Mouse (Mus musculus): Measurements from ENCODE around the gene Pilra. TPM values are rescaled to one million over a fixed set of nuclear protein-coding genes. Genes with fewer than 3 reads are reported as not detected.

The Pilra gene
- polyA plus RNA-seq, 1 experiment from 2014 or later, result 2.8 TPM

GRCm38 (mm10) chr5:137828694-137829093 lies 7.4 kb downstream of the Pilra start:
- WGBS, result 81% methylated on average over 6 of the region's 6 CpGs
- H3K4me2 ChIP-seq (ENCODE audit: low read depth, low read length), result no peak overlapping the region
- H3K27ac ChIP-seq (ENCODE audit: low read length), result no peak overlapping the region
- no peaks in the 10 kb centered on the region for H3K27me3 ChIP-seq (replicated peaks; ENCODE audit: control insufficient read depth, insufficient read depth, low read length)
- ATAC-seq, result no peak
- H3K4me1 ChIP-seq (ENCODE audit: control insufficient read depth, insufficient read depth, low read length), result no peaks in the 10 kb centered on the region
- no peaks in the 10 kb centered on the region for H3K36me3 ChIP-seq (ENCODE audit: control insufficient read depth, insufficient read depth, low read length)
- H3K4me3 ChIP-seq (ENCODE audit: low read length), result no peak overlapping the region
- no peak overlapping the region for H3K9ac ChIP-seq (ENCODE audit: low read depth, low read length)
- no peaks in the 10 kb centered on the region for H3K9me3 ChIP-seq (ENCODE audit: control insufficient read depth, low read length)

GRCm38 (mm10) chr5:137826421-137826820 lies 9.7 kb downstream of the Pilra start:
- Histone ChIP-seq H3K36me3 (ENCODE audit: control insufficient read depth, insufficient read depth, low read length) (no peaks in the 10 kb centered on the region), H3K4me2 (ENCODE audit: low read depth, low read length) (no peak overlapping the region), H3K27me3 (replicated peaks; ENCODE audit: control insufficient read depth, insufficient read depth, low read length) (no peaks in the 10 kb centered on the region), H3K9me3 (ENCODE audit: control insufficient read depth, low read length) (no peaks in the 10 kb centered on the region), H3K9ac (ENCODE audit: low read depth, low read length) (no peak overlapping the region), H3K4me1 (ENCODE audit: control insufficient read depth, insufficient read depth, low read length) (no peaks in the 10 kb centered on the region), H3K4me3 (ENCODE audit: low read length) (no peak overlapping the region), H3K27ac (ENCODE audit: low read length) (no peak overlapping the region)
- ATAC-seq, result no peak
- WGBS, result 52% methylated on average over 7 of the region's 7 CpGs

GRCm38 (mm10) chr5:137825971-137826370 lies 10.1 kb downstream of the Pilra start:
- Histone ChIP-seq H3K9me3 (ENCODE audit: control insufficient read depth, low read length) (no peaks in the 10 kb centered on the region), H3K4me2 (ENCODE audit: low read depth, low read length) (no peak overlapping the region), H3K36me3 (ENCODE audit: control insufficient read depth, insufficient read depth, low read length) (no peaks in the 10 kb centered on the region), H3K27me3 (replicated peaks; ENCODE audit: control insufficient read depth, insufficient read depth, low read length) (no peaks in the 10 kb centered on the region), H3K27ac (ENCODE audit: low read length) (no peak overlapping the region), H3K4me1 (ENCODE audit: control insufficient read depth, insufficient read depth, low read length) (no peaks in the 10 kb centered on the region), H3K9ac (ENCODE audit: low read depth, low read length) (no peak overlapping the region), H3K4me3 (ENCODE audit: low read length) (no peak overlapping the region)
- 81% methylated on average over 2 of the region's 2 CpGs for WGBS
- ATAC-seq, result no peak

- no peak for ATAC-seq
These were observed 11.1 kb downstream of the Pilra start for GRCm38 (mm10) chr5:137825030-137825429.

GRCm38 (mm10) chr5:137823455-137824045 lies 12.5 kb downstream of the Pilra start:
- no peak overlapping the region for H3K4me3 ChIP-seq (ENCODE audit: low read length)
- H3K27me3 ChIP-seq (replicated peaks; ENCODE audit: control insufficient read depth, insufficient read depth, low read length), result no peaks in the 10 kb centered on the region
- 85% methylated on average over 6 of the region's 6 CpGs for WGBS
- H3K27ac ChIP-seq (ENCODE audit: low read length), result no peak overlapping the region
- H3K9ac ChIP-seq (ENCODE audit: low read depth, low read length), result no peak overlapping the region
- no peak overlapping the region for H3K4me2 ChIP-seq (ENCODE audit: low read depth, low read length)
- no peaks in the 10 kb centered on the region for H3K9me3 ChIP-seq (ENCODE audit: control insufficient read depth, low read length)
- no peak for ATAC-seq
- H3K36me3 ChIP-seq (ENCODE audit: control insufficient read depth, insufficient read depth, low read length), result no peaks in the 10 kb centered on the region
- H3K4me1 ChIP-seq (ENCODE audit: control insufficient read depth, insufficient read depth, low read length), result no peaks in the 10 kb centered on the region

More at GRCm38 (mm10) chr5:137825030-137825429, 11.1 kb downstream of the Pilra start:
- Histone ChIP-seq H3K4me3 (ENCODE audit: low read length) (no peak overlapping the region), H3K36me3 (ENCODE audit: control insufficient read depth, insufficient read depth, low read length) (no peaks in the 10 kb centered on the region), H3K9me3 (ENCODE audit: control insufficient read depth, low read length) (no peaks in the 10 kb centered on the region), H3K4me1 (ENCODE audit: control insufficient read depth, insufficient read depth, low read length) (no peaks in the 10 kb centered on the region), H3K4me2 (ENCODE audit: low read depth, low read length) (no peak overlapping the region), H3K27ac (ENCODE audit: low read length) (no peak overlapping the region), H3K9ac (ENCODE audit: low read depth, low read length) (no peak overlapping the region), H3K27me3 (replicated peaks; ENCODE audit: control insufficient read depth, insufficient read depth, low read length) (no peaks in the 10 kb centered on the region)
- 87% methylated on average over 3 of the region's 3 CpGs for WGBS

- no peak overlapping the region for H3K4me2 ChIP-seq (ENCODE audit: low read depth, low read length)
- no peaks in the 10 kb centered on the region for H3K36me3 ChIP-seq (ENCODE audit: control insufficient read depth, insufficient read depth, low read length)
- 72% methylated on average over 1 of the region's 1 CpGs for WGBS
- no peak for ATAC-seq
- no peak overlapping the region for H3K9ac ChIP-seq (ENCODE audit: low read depth, low read length)
- H3K9me3 ChIP-seq (ENCODE audit: control insufficient read depth, low read length), result no peaks in the 10 kb centered on the region
- no peaks in the 10 kb centered on the region for H3K27me3 ChIP-seq (replicated peaks; ENCODE audit: control insufficient read depth, insufficient read depth, low read length)
- H3K27ac ChIP-seq (ENCODE audit: low read length), result no peak overlapping the region
- no peak overlapping the region for H3K4me3 ChIP-seq (ENCODE audit: low read length)
- no peaks in the 10 kb centered on the region for H3K4me1 ChIP-seq (ENCODE audit: control insufficient read depth, insufficient read depth, low read length)
These were observed 13.5 kb downstream of the Pilra start for GRCm38 (mm10) chr5:137822602-137823001.

- Histone ChIP-seq H3K4me3 (ENCODE audit: low read length) (no peak overlapping the region), H3K27me3 (replicated peaks; ENCODE audit: control insufficient read depth, insufficient read depth, low read length) (no peaks in the 10 kb centered on the region), H3K36me3 (ENCODE audit: control insufficient read depth, insufficient read depth, low read length) (no peaks in the 10 kb centered on the region), H3K4me2 (ENCODE audit: low read depth, low read length) (no peak overlapping the region), H3K27ac (ENCODE audit: low read length) (no peak overlapping the region), H3K4me1 (ENCODE audit: control insufficient read depth, insufficient read depth, low read length) (no peaks in the 10 kb centered on the region), H3K9me3 (ENCODE audit: control insufficient read depth, low read length) (no peaks in the 10 kb centered on the region), H3K9ac (ENCODE audit: low read depth, low read length) (no peak overlapping the region)
- 65% methylated on average over 4 of the region's 4 CpGs for WGBS
- ATAC-seq, result no peak
These were observed 14.0 kb downstream of the Pilra start for GRCm38 (mm10) chr5:137822126-137822525.

- 63% methylated on average over 4 of the region's 4 CpGs for WGBS
- no peak for ATAC-seq
- no peaks in the 10 kb centered on the region for H3K9me3 ChIP-seq (ENCODE audit: control insufficient read depth, low read length)
- H3K9ac ChIP-seq (ENCODE audit: low read depth, low read length), result no peak overlapping the region
- no peak overlapping the region for H3K4me3 ChIP-seq (ENCODE audit: low read length)
- no peak overlapping the region for H3K27ac ChIP-seq (ENCODE audit: low read length)
- no peaks in the 10 kb centered on the region for H3K4me1 ChIP-seq (ENCODE audit: control insufficient read depth, insufficient read depth, low read length)
- no peaks in the 10 kb centered on the region for H3K36me3 ChIP-seq (ENCODE audit: control insufficient read depth, insufficient read depth, low read length)
- H3K4me2 ChIP-seq (ENCODE audit: low read depth, low read length), result no peak overlapping the region
- H3K27me3 ChIP-seq (replicated peaks; ENCODE audit: control insufficient read depth, insufficient read depth, low read length), result no peaks in the 10 kb centered on the region
These were observed 18.4 kb downstream of the Pilra start for GRCm38 (mm10) chr5:137817466-137818222.

GRCm38 (mm10) chr5:137808316-137808715 lies 27.8 kb downstream of the Pilra start:
- 87% methylated on average over 5 of the region's 5 CpGs for WGBS
- no peaks in the 10 kb centered on the region for H3K27me3 ChIP-seq (replicated peaks; ENCODE audit: control insufficient read depth, insufficient read depth, low read length)

More at GRCm38 (mm10) chr5:137808316-137808715, 27.8 kb downstream of the Pilra start:
- no peak overlapping the region for H3K27ac ChIP-seq (ENCODE audit: low read length)
- no peak for ATAC-seq
- no peak overlapping the region for H3K9ac ChIP-seq (ENCODE audit: low read depth, low read length)
- H3K9me3 ChIP-seq (ENCODE audit: control insufficient read depth, low read length), result no peaks in the 10 kb centered on the region
- H3K4me1 ChIP-seq (ENCODE audit: control insufficient read depth, insufficient read depth, low read length), result no peaks in the 10 kb centered on the region
- H3K36me3 ChIP-seq (ENCODE audit: control insufficient read depth, insufficient read depth, low read length), result no peaks in the 10 kb centered on the region
- H3K4me3 ChIP-seq (ENCODE audit: low read length), result no peak overlapping the region
- no peak overlapping the region for H3K4me2 ChIP-seq (ENCODE audit: low read depth, low read length)
